ENCODE assay signal across 13 mouse cellular contexts in genomic region chr11:6587249-6587940, GRCm38 (mm10). TPM values are rescaled to one million over a fixed set of nuclear protein-coding genes. Genes with fewer than 3 reads are reported as not detected.
DNase-seq lines count a peak whose midpoint lies in the region; ATAC-seq and TF ChIP-seq lines count a peak whose summit lies in the region.
"Had no signal": no experiment of that assay in that cellular context is flagged by ENCODE, and none has a peak within 500 bp of the region (broad histone marks: within the 10 kb centered on the region; RNA-seq: fewer than 3 reads in every experiment).

No protein-coding gene starts in this region.

- no peaks in the 10 kb centered on the region for H3K27me3 ChIP-seq in kidney, postnatal 0 days (ENCODE audit: insufficient read depth, low read length)
- H3K27me3 ChIP-seq in kidney, embryonic 15.5 days = no peaks in the 10 kb centered on the region
- no peaks in the 10 kb centered on the region for H3K27me3 ChIP-seq in liver, embryonic 15.5 days
- H3K27me3 ChIP-seq in forebrain, embryonic 11.5 days (ENCODE audit: control insufficient read depth, insufficient read depth, low read length) = no peaks in the 10 kb centered on the region
- H3K27me3 ChIP-seq: limb, embryonic 12.5 days had no signal

- no peaks in the 10 kb centered on the region for H3K4me1 ChIP-seq in kidney, postnatal 0 days (replicated peaks; ENCODE audit: insufficient read depth, low read length)
- no peaks in the 10 kb centered on the region for H3K4me1 ChIP-seq in kidney, embryonic 15.5 days
- H3K4me1 ChIP-seq in liver, embryonic 15.5 days (replicated peaks) = peaks cover 72% of the 10 kb centered on the region
- no peaks in the 10 kb centered on the region for H3K4me1 ChIP-seq in forebrain, embryonic 11.5 days (replicated peaks; ENCODE audit: control insufficient read depth, insufficient read depth, low read length)
- H3K4me1 ChIP-seq: limb, embryonic 12.5 days had no signal

- H3K4me2 ChIP-seq in kidney, postnatal 0 days (ENCODE audit: low read length) = no peak overlapping the region
- no peak overlapping the region for H3K4me2 ChIP-seq in kidney, embryonic 15.5 days
- H3K4me2 ChIP-seq in liver, embryonic 15.5 days = no peak overlapping the region
- no peak overlapping the region for H3K4me2 ChIP-seq in forebrain, embryonic 11.5 days (ENCODE audit: low read depth, low read length, severe bottlenecking)
- H3K4me2 ChIP-seq: limb, embryonic 12.5 days had no signal

- 84% methylated on average over 7 of the region's 7 CpGs for WGBS in kidney, postnatal 0 days
- WGBS in kidney, embryonic 15.5 days = 86% methylated on average over 7 of the region's 7 CpGs
- WGBS in liver, embryonic 15.5 days (ENCODE audit: insufficient replicate concordance) = 86% methylated on average over 7 of the region's 7 CpGs
- WGBS in forebrain, embryonic 11.5 days = 92% methylated on average over 7 of the region's 7 CpGs

- H3K27ac ChIP-seq in kidney, postnatal 0 days = 0 out of 2 replicates have a peak overlapping the region, but pooled peaks have one; percentile 11
- H3K27ac ChIP-seq in kidney, embryonic 15.5 days = no peak overlapping the region
- H3K27ac ChIP-seq in liver, embryonic 15.5 days (replicated peaks) = peak overlapping the region; percentile 64
- H3K27ac ChIP-seq in forebrain, embryonic 11.5 days (ENCODE audit: low read depth, low read length) = no peak overlapping the region
- H3K27ac ChIP-seq: limb, embryonic 12.5 days had no signal

- H3K36me3 ChIP-seq in kidney, postnatal 0 days (ENCODE audit: insufficient read depth, low read length) = peaks cover 39% of the 10 kb centered on the region
- H3K36me3 ChIP-seq in kidney, embryonic 15.5 days = peaks cover 80% of the 10 kb centered on the region
- H3K36me3 ChIP-seq in liver, embryonic 15.5 days (replicated peaks) = peaks cover 75% of the 10 kb centered on the region
- H3K36me3 ChIP-seq in forebrain, embryonic 11.5 days (ENCODE audit: control insufficient read depth, insufficient read depth, low read length) = peaks cover 2% of the 10 kb centered on the region; the same call in 1 of the 2 replicates

- no peak for ATAC-seq in kidney, postnatal 0 days (replicated peaks; ENCODE audit: low FRiP score, low read depth)
- no peak for ATAC-seq in kidney, embryonic 15.5 days (replicated peaks; ENCODE audit: low FRiP score)
- ATAC-seq in liver, embryonic 15.5 days (ENCODE audit: insufficient read depth) = no peak
- ATAC-seq in forebrain, embryonic 11.5 days (replicated peaks; ENCODE audit: low FRiP score) = no peak

- no peak overlapping the region for H3K9ac ChIP-seq in kidney, postnatal 0 days (ENCODE audit: low read depth, low read length)
- no peak overlapping the region for H3K9ac ChIP-seq in kidney, embryonic 15.5 days
- H3K9ac ChIP-seq in liver, embryonic 15.5 days = no peak overlapping the region
- no peak overlapping the region for H3K9ac ChIP-seq in forebrain, embryonic 11.5 days (ENCODE audit: low read length)
- H3K9ac ChIP-seq: limb, embryonic 12.5 days had no signal

- H3K9me3 ChIP-seq in kidney, postnatal 0 days (replicated peaks; ENCODE audit: low read length) = no peaks in the 10 kb centered on the region
- H3K9me3 ChIP-seq in kidney, embryonic 15.5 days (replicated peaks) = no peaks in the 10 kb centered on the region
- no peaks in the 10 kb centered on the region for H3K9me3 ChIP-seq in liver, embryonic 15.5 days (replicated peaks)
- H3K9me3 ChIP-seq in forebrain, embryonic 11.5 days (ENCODE audit: control insufficient read depth, low read length) = no peaks in the 10 kb centered on the region
- H3K9me3 ChIP-seq: limb, embryonic 12.5 days had no signal

- DNase-seq in kidney, postnatal 0 days (ENCODE audit: low spot score) = no peak
- peak; percentile 70 for DNase-seq in Muller cell, postnatal 12 days (ENCODE audit: inconsistent ontology term)
- DNase-seq in cerebellum, adult 8-10 months = peak; percentile 71
- no peak for DNase-seq in adrenal gland, postnatal 36 days
- DNase-seq in forebrain, embryonic 11.5 days (ENCODE audit: low spot score) = no peak
- no peak for DNase-seq in adrenal gland, postnatal 4 days (ENCODE audit: low spot score in 2 of 2)
- DNase-seq: lung, postnatal 4 days had no signal

- TF ChIP-seq CTCF in kidney, postnatal 0 days (IDR thresholded peaks at IDR 0.05; ENCODE audit: low read depth) = no peak

- H3K4me3 ChIP-seq in kidney, postnatal 0 days (replicated peaks; ENCODE audit: low read depth, low read length) = no peak overlapping the region
- no peak overlapping the region for H3K4me3 ChIP-seq in kidney, embryonic 15.5 days (replicated peaks)
- no peak overlapping the region for H3K4me3 ChIP-seq in liver, embryonic 15.5 days (replicated peaks)
- no peak overlapping the region for H3K4me3 ChIP-seq in forebrain, embryonic 11.5 days (ENCODE audit: low read depth, low read length)
- H3K4me3 ChIP-seq: limb, embryonic 12.5 days had no signal

RNA-seq across cellular contexts. Expression of gene Nacad, which starts 18.5 kb away (rescaled TPM):
- polyA plus RNA-seq in kidney, postnatal 0 days (2015; fragmentation: Nextera tagmentation; extraction: Ambion mirVana) = 1.1 TPM in 2 replicates
- polyA plus RNA-seq in kidney, embryonic 15.5 days (2015; fragmentation: Nextera tagmentation; extraction: Ambion mirVana) = 2.0 and 3.7 TPM in 2 replicates
- 5.2 and 5.3 TPM in 2 replicates for polyA plus RNA-seq in liver, embryonic 15.5 days (2015; fragmentation: Nextera tagmentation; extraction: Ambion mirVana)
- 1 to 10 TPM; 1.0 to 1.6 TPM for total RNA-seq in adrenal gland, postnatal 36 days (2021)
- 28.4 and 29.3 TPM in 2 replicates for polyA plus RNA-seq in forebrain, embryonic 11.5 days (2014; fragmentation: Nextera tagmentation; extraction: Ambion mirVana)
- total RNA-seq in adrenal gland, postnatal 4 days (2021) = 10 to 100 TPM in 1 of 2 experiments, 1 to 10 TPM in 1; 4.7 to 12.6 TPM

RNA-seq across cellular contexts. Expression of gene Tbrg4, which starts 38.5 kb away (rescaled TPM):
- polyA plus RNA-seq in kidney, postnatal 0 days (2015; fragmentation: Nextera tagmentation; extraction: Ambion mirVana) = 32.2 and 34.5 TPM in 2 replicates
- 43.0 and 46.4 TPM in 2 replicates for polyA plus RNA-seq in kidney, embryonic 15.5 days (2015; fragmentation: Nextera tagmentation; extraction: Ambion mirVana)
- 31.0 and 33.3 TPM in 2 replicates for polyA plus RNA-seq in liver, embryonic 15.5 days (2015; fragmentation: Nextera tagmentation; extraction: Ambion mirVana)
- total RNA-seq in adrenal gland, postnatal 36 days (2021) = 10 to 100 TPM; 61.7 to 64.5 TPM
- polyA plus RNA-seq in forebrain, embryonic 11.5 days (2014; fragmentation: Nextera tagmentation; extraction: Ambion mirVana) = 53.0 TPM in 2 replicates
- 10 to 100 TPM; 70.9 to 81.6 TPM for total RNA-seq in adrenal gland, postnatal 4 days (2021)

RNA-seq across cellular contexts. Expression of gene Ccm2, which starts 40.7 kb away (rescaled TPM):
- polyA plus RNA-seq in kidney, postnatal 0 days (2015; fragmentation: Nextera tagmentation; extraction: Ambion mirVana) = 63.8 and 66.5 TPM in 2 replicates
- 79.0 and 89.6 TPM in 2 replicates for polyA plus RNA-seq in kidney, embryonic 15.5 days (2015; fragmentation: Nextera tagmentation; extraction: Ambion mirVana)
- polyA plus RNA-seq in liver, embryonic 15.5 days (2015; fragmentation: Nextera tagmentation; extraction: Ambion mirVana) = 40.1 and 43.9 TPM in 2 replicates
- 10 to 100 TPM; 32.0 to 45.7 TPM for total RNA-seq in adrenal gland, postnatal 36 days (2021)
- polyA plus RNA-seq in forebrain, embryonic 11.5 days (2014; fragmentation: Nextera tagmentation; extraction: Ambion mirVana) = 90.8 and 97.2 TPM in 2 replicates
- 10 to 100 TPM; 40.1 to 40.9 TPM for total RNA-seq in adrenal gland, postnatal 4 days (2021)

RNA-seq across cellular contexts. Expression of gene Wap, which starts 51.0 kb away (rescaled TPM):
- not detected in 2 replicates for polyA plus RNA-seq in kidney, postnatal 0 days (2015; fragmentation: Nextera tagmentation; extraction: Ambion mirVana)
- not detected in 2 replicates for polyA plus RNA-seq in kidney, embryonic 15.5 days (2015; fragmentation: Nextera tagmentation; extraction: Ambion mirVana)
- not detected in 2 replicates for polyA plus RNA-seq in liver, embryonic 15.5 days (2015; fragmentation: Nextera tagmentation; extraction: Ambion mirVana)
- not detected for total RNA-seq in adrenal gland, postnatal 36 days (2021)
- not detected in 2 replicates for polyA plus RNA-seq in forebrain, embryonic 11.5 days (2014; fragmentation: Nextera tagmentation; extraction: Ambion mirVana)
- not detected for total RNA-seq in adrenal gland, postnatal 4 days (2021)
- total RNA-seq: heart, adult 8-10 months had no signal
- polyA plus RNA-seq: embryonic facial prominence, embryonic 14.5 days; frontal cortex, adult 2 months; limb, embryonic 12.5 days had no signal

Comparison
In these comparisons a context has a peak if more than half of its experiments do, and no peak if none do; other contexts are left out.
1. H3K27ac ChIP-seq: peak in kidney, postnatal 0 days (single experiment) and liver, embryonic 15.5 days (single experiment); none in kidney, embryonic 15.5 days (single experiment) and forebrain, embryonic 11.5 days (single experiment).
2. DNase-seq: peak in Muller cell, postnatal 12 days (single experiment) and cerebellum, adult 8-10 months (single experiment); none in kidney, postnatal 0 days (single experiment), adrenal gland, postnatal 36 days (0 of 2), forebrain, embryonic 11.5 days (single experiment) and adrenal gland, postnatal 4 days (0 of 2).